15 mouse cellular contexts compared by ENCODE assay signal in the genomic region with DNA sequence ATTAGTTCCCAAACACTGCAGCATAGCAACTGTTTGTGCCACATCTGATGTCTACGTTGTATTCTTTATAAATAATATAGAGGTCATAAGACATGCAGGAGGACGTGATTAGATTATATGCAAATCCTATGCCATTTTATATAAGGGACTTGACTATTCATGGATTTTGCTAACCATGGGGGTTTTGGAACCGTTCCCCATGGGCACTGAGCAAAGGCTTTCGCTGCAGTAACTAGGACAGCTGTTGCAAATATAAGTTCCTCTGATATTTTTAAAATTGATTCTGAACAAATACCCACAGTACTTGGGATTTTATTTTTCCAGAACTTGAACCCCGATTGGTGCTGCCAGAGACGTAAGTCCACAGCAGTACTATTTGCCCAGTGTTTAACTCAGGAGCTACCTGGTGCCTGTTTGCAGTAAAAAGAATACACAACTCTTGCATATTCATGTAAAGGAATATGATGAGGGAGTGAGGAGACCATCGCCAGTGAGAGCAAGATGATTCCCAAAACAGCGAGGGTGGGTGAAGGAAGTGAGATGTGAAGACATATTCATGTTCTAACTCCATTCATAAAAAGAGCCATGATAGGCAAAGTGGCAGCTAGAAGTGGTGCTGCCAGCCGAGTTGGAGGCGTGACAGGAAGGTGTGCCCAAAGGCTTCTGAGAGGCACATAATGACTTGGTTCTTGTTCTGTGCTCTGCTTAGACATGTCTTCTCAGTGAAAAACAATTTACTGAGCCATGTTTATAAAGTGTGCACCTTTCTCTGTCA.
"Had no signal": no experiment of that assay in that cellular context is flagged by ENCODE, and none has a peak within 500 bp of the region (broad histone marks: within the 10 kb centered on the region; RNA-seq: fewer than 3 reads in every experiment).

No protein-coding gene starts in this region.

- H3K9ac ChIP-seq: lung, embryonic 14.5 days; midbrain, embryonic 13.5 days; midbrain, embryonic 15.5 days; neural tube, embryonic 12.5 days; stomach, embryonic 15.5 days had no signal

- H3K4me3 ChIP-seq: megakaryocyte, embryonic 14.5 days; midbrain, embryonic 13.5 days; midbrain, embryonic 15.5 days; neural tube, embryonic 12.5 days; stomach, embryonic 15.5 days had no signal

- H3K27me3 ChIP-seq: megakaryocyte, embryonic 14.5 days; midbrain, embryonic 13.5 days; midbrain, embryonic 15.5 days; neural tube, embryonic 12.5 days; stomach, embryonic 15.5 days had no signal

- H3K4me1 ChIP-seq: midbrain, embryonic 13.5 days; midbrain, embryonic 15.5 days; neural tube, embryonic 12.5 days; stomach, embryonic 15.5 days had no signal

- DNase-seq: lung, adult 18-20 months; lung, embryonic 14.5 days; lung, postnatal 10 days; lung, postnatal 4 days; right cerebral cortex, postnatal 25 days; thymus, adult 18-20 months; thymus, postnatal 14 days; thymus, postnatal 36 days had no signal

- ATAC-seq: midbrain, embryonic 13.5 days; midbrain, embryonic 15.5 days had no signal

- H3K36me3 ChIP-seq: midbrain, embryonic 13.5 days; midbrain, embryonic 15.5 days; neural tube, embryonic 12.5 days; stomach, embryonic 15.5 days had no signal

- H3K9me3 ChIP-seq: megakaryocyte, embryonic 14.5 days; midbrain, embryonic 13.5 days; midbrain, embryonic 15.5 days; neural tube, embryonic 12.5 days; stomach, embryonic 15.5 days had no signal

- H3K27ac ChIP-seq: midbrain, embryonic 13.5 days; midbrain, embryonic 15.5 days; neural tube, embryonic 12.5 days; stomach, embryonic 15.5 days; stomach, postnatal 0 days had no signal

- H3K4me2 ChIP-seq: lung, embryonic 14.5 days; midbrain, embryonic 11.5 days; midbrain, embryonic 13.5 days; midbrain, embryonic 15.5 days; neural tube, embryonic 12.5 days; stomach, embryonic 15.5 days had no signal
